Mouse (Mus musculus) layer of hippocampus, postnatal 14 days (tissue): ENCODE data around the gene Ggps1. TPM values are rescaled to one million over a fixed set of nuclear protein-coding genes. Genes with fewer than 3 reads are reported as not detected.
A peak's percentile ranks its signal among the peaks of the same experiment; 100 is the strongest.

Experiments used
- DNase-seq, 2 experiments: peaks; one replicate each; pipeline ENCODE4 v3.0.0; 2021 to 2022; ENCODE audit warnings: low spot score in 2 of 2, mixed read lengths in 1 of 2
- long read RNA-seq, 2 experiments: library from polyadenylated mRNA; stranded (forward); transcript quantifications; one replicate each; pipeline ENCODE4 v2.0.0; 2021
- total RNA-seq, 2 experiments: library from RNA; stranded (reverse); gene quantifications; 2 replicates each; pipeline ENCODE4 v1.2.3; 2021

Ggps1 gene
- 10 to 100 TPM; 48.1 to 53.5 TPM for total RNA-seq
- long read RNA-seq, experiment 1, full-length matches to known transcripts, result 24 of 43 reads
- long read RNA-seq, experiment 1, partial matches to known transcripts, result 4 of 43 reads
- long read RNA-seq, experiment 1, other reads (novel, unspliced or antisense), result 15 of 43 reads
- long read RNA-seq, experiment 2, full-length matches to known transcripts, result 22 of 41 reads
- long read RNA-seq, experiment 2, partial matches to known transcripts, result 4 of 41 reads
- long read RNA-seq, experiment 2, other reads (novel, unspliced or antisense), result 15 of 41 reads

DNA sequence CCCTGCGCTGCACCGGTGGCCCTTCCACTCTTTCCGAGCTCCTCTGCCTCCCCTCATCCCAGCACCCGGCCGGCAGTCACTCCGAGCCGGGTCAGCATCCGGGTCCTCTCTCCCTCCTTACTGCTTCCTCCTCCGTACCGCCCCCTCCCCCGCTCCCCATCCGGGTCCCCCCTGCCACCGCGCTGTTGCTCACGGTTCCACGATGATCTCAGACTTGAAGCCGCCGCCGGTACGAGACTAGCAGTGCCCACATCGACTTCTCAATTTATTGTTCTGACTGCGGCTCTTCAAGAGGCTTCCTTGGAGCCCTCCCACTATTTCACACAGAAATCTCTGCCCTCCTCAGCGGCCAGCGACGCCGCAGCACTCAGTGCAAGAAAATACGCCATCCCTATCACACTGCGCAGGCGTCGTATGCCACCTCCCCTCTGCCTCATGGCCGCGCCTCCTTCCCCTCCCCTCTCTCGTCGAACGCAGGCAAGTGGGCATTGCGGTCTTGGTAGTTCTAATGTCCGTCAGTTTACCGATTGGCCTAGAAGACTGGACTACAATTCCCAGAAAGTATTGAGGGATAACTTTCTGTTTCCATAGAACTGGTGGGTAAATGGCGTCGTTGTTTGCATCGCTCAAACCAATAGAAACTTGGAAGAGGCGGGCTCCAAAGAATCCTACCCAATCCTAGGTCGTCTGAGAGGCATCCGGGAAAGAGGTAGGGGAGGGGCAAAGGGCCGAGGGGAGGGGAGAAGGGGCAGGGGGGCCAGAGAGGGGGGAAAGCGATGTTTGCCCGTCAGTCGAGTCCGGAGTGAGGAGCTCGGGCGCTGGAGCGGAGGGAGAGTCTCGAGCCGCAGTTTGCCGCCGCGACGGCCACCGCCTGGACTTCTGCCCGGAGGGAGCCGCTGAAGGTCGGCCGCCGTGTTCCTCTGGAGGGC, at the start of gene Ggps1, which contains the start of gene Arid4b:
TSS of gene Ggps1 (minus strand) at position 476 of the 929 bp plus-strand sequence.
TSS of gene Arid4b (plus strand) at position 220 of the 929 bp plus-strand sequence.
- DNase-seq, result peak; percentile 95 to 98

DNA sequence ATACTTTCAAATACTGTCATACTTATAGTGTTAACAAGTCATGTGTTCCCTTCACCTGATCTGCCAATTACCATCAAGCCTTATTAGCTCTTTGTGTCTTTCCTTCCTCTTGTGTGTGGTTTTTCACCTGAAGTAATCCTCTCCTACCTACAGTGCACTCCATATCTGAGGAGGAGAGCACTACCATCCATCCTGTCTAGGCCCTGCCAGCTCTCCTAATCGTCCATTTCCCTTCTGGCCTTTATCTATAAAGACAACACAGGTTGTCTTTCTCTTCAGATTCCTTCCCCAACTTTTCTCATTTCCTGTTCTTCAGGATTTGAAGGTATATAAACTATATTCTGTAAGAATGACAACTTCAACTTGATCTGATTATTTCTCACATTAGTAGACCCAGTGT, 47.9 kb upstream of the Ggps1 start:
- DNase-seq, result no peak

DNA sequence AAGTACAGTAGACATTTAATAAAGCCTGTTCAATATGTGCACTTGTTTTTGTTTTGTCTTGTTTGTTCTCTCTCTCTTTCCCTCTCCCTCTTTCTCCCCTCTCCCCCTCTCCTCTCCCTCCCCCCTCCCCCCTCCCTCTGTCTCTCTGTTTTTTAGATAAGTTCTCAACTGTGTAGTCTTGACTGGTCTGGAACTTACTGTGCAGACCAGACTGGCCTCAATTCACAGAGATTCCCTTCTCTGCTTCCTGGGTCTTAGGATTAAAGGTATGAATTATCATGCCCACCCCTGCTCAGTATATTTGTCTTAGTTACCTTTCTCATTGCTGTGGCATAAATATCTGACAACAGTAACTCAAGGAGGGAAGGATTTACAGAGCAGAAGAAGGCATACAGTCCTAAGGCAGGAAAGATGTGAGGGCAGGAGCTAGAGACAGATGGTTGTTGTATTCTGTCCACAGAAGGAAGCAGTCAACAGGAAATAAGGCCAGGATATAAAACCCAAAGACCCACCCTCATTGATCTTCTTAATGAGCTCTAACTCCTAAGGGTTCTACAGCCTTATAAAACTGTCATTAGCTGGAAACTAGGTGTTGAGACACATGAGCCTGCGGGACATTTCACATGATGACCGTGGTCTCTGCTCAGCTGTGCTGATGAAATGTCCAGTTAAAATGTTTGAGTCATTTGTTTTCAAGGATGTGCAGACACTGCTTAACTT, 47.0 kb upstream of the Ggps1 start:
- DNase-seq, result no peak

DNA sequence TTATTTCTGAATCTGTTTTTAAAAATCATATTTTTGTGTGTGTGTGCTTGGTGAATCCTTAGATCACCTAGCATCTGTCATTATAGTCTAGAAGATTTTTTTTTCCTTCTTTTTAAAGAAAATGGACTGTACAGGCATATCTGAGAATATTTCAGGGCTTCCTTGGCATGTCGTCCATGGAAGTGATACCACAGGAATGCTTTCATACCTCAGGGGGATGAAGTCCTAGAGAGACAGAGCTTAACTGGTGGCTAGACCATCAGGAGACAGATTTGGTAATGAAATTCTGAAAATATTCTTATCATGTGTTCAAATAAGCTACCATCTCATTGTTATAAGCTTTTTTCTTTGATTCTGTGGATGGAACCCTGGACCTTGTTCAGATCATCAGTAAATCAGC, 39.7 kb upstream of the Ggps1 start:
- no peak for DNase-seq

DNA sequence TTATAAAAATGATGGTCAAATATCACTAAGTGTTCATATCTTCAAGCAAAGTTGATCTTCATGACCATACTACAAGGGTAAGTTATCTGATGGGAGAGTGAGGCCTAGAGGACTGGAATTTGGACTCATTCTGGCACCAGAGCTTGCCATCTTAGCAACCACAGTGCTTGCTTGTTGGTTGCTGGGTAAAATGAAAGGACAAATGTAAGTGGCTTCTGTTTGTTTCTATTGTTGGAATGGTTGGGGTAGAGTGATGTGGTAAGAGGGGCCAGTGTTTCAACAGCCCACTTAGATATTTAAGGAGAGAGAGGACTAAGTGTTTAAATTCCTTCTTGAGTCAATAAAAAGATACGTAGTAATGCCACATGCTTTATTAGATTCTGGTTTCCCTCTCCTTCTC, 25.4 kb upstream of the Ggps1 start:
- DNase-seq, result no peak

DNA sequence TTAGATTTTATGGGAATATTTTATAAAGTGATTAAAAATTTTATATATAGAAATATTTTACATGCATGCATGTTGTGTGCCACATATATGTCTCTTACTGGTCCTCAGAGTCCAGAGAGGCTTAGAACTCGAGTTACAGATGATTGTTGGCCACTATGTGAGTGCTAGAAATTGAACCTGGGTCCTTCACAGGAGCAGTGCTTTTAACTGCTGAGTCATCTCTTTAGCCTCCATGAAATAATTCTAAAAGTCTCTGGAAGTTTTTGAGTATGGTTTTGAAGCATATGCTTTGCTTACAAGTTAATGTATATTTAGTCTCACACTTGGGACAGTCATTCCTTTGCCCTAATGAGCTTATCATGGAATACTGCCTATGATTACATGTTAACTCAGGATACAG, 12.0 kb upstream of the Ggps1 start:
- no peak for DNase-seq

DNA sequence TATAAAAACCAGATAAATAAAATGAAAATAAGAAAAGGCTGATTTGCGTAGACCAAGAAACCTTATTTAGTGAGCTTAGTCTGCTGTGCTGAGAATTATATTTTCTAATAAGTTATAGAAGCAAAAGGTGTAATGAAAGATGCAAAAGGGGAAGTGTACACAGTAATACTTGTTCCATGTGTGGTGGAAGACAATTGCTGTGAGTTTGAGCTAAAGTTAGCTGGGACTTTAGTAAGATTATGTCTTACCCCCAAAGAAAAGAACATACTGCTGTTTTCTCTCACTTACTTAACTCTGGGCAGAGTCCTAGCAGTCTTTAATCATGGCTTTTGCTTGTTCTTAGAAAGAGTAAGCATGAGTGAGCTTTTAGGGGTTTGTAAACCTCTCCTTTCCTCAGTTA, 11.1 kb upstream of the Ggps1 start:
- DNase-seq, result no peak

DNA sequence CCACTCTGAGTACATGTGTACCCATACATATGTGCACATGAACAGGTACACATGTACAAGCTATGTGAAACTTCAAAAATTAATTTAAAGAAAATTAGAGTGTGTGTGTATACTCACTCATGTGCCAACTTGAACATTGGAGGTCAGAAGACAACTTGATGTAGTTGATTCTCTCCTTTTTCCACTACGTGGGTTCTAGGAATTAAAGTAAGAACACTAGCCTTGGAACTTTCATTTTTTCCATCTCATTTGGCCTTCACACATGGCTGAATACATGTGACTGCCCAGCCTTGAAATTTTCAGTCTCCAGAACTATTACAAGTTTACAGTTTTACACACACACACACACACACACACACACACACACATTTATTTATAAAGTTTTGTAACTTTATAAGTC, 6.0 kb upstream of the Ggps1 start:
- DNase-seq, result no peak

DNA sequence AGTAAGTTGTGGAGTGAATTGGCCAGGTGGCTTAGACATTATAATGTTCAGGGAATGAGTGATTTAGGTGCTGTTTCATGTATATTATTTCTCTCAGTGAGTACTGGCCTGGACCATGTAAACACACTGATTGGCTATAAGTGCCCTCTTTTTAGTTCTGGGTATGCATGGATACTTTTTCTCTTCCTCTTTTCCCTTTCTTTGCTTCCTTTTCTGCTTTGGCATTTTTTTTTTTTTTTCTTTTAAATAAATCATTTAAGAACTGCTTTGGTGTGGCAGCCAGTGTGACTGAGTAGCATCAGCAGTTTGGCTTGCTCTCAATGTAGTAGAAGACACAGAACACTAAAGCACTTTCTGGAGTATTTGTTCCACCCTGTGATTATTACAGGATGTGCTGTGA, 4.7 kb upstream of the Ggps1 start:
- no peak for DNase-seq

DNA sequence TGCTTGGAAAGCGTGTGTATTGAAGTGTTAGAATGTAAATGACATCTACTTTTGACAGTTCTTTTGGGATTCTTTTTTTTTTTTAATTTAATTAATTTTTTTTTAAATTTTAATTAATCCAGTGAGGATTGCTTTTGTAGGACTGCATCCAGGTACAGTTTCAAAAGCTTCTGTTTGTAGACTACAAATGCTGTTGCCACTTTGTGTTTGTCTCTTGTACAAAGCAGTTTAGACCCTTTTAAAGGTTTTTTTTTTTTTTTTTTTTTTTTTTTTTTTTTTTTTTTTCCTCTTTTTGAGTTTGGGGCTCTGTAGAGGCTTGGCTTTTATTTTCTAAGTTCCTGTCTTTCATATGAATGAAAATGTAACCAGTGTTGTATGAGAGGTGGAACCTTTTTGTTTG, 2.4 kb upstream of the Ggps1 start:
- no peak for DNase-seq

DNA sequence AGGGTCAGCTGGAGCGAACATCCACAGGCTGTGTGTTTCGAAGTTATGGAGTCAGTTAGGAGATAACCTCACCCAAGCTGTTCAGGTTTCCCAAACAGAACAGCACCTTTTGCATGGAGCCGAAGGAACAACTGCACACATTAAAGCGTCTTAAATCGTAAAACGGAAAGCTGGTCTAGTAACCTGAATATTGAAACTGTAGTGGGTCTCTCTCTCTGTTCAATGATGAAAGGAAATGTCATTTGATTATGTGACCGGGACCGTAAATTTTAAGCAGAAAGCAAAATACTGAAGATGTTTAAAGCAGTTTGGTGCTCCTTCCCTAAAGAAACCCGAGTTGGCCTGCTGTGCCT, 1.7 kb upstream of the Ggps1 start:
- DNase-seq, result no peak

DNA sequence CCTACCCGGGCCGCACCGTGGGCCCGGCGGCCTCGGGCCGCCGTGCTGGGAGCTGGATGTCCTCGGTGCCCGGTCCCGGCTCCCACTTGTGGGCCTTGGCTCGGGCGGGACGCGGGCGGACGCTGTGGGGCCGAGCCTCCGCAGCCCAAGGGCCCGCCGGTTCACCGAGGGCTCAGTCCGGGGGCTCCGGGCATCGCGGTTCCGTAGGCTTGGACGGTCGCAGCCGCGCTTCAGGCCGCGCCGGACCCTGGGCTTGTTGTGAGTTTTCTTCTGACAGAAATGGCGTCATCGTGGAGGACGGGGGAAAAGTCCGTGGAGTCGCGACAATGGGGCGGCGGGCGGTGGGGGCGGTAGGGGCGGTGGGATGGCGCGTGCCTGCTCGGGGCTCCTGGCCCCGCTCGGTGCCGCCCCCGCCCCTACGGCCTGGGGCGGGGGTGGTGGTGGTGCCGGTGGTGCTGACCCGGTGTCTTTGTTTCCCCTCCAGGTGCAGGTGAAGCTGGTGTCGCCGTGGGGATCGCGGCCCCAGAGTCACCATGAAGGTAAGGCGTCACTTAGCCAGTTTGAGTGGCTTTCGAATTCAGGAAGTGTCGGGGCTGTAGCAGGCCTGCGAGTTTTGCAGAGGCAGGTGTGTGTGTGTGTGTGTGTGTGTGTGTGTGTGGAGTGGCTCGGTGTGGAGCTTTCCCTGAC, 1.2 kb upstream of the Ggps1 start:
- peak; percentile 21 to 22 for DNase-seq

DNA sequence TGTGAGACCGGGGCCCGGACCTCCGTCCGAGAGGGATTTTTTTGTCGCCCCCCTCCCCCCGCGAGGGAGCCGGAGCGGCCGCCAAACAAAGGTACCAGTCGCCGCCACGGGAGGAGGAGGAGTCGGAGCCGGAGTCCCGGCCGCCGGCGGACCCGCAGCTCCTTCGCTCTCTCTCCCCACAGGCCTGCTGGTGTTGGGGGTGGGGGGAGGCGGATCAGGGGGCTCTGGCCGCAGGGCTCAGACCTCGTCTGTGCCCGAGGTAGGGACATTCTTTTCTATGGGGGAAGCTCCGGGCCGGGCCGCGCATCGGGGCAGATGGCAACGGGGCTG, 619 bp upstream of the Ggps1 start:
- DNase-seq, result no peak

DNA sequence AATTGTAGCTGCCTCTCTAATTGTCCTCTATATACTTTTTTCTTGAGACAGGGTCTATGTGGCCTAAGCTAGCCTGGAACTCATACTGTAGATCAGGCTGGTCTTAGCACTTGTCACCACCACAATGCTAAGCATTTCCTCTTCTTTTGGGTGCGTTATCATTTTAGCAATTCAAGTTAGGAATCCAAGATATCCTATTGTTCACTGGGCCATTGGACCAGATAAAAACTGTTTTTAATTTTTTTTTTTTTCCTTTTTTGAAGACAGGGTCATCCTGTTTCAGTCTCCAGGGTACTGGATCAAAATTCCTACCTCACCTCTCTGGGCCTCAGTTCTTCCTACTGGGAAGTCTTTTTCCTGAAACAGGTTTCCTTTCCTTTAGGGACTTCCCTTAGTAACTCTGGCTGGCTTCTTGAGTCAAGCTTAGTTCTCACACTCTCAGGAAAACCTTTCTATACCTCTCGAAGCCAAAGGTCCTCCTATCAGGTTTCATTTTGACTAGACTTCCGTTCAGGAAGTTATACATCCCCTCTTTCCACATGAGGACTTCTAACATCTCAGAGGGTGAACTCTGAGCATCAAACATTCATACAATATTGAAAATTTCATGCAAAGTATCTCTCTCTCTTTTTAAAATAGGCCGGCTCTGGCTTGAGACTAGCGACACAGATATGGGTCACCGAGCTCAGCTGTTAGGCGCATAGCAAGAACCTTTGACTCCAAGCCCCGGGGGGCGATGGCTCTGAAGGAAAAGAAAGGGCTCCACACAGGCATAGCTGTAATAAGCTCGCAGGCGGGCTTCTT, 877 bp downstream of the Ggps1 start:
- DNase-seq, result no peak

DNA sequence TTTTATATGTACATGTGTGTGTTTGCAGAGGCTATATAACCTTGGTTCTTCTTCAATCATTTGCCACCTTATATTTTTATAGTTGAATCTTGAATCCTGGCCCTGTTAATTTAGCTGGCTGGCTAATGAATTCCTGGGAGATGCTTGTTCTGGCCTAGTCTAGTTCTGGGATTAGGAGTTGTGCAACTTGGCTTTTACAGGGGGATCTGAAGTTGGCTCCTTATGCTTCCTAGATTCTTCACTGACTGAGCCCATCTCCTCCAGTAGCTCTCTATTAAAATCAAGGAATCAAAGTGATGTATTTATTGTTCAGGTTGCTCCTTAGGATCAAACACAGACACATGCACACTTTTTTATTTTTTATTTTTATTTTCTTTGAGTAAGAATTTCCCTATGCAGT, 3.7 kb downstream of the Ggps1 start:
- DNase-seq, result no peak

DNA sequence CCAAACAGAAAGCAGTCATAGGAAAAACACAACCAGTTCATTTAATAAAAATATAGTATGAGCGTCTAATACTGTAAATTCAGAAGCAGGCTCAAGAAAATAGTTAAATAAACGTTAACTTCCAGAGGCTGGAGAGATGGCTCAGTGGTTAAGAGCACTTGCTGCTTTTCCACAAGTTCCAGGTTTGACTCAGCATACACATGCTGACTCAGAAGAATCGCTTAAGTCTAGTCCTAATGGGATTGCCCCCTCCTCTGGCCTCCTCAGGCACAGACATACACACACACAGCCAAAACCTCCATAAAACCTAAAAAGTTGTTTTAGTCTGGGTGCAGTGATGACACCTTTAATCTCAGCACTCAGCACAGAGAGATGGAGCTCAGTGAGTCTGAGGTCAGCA, 6.5 kb downstream of the Ggps1 start:
- no peak for DNase-seq

DNA sequence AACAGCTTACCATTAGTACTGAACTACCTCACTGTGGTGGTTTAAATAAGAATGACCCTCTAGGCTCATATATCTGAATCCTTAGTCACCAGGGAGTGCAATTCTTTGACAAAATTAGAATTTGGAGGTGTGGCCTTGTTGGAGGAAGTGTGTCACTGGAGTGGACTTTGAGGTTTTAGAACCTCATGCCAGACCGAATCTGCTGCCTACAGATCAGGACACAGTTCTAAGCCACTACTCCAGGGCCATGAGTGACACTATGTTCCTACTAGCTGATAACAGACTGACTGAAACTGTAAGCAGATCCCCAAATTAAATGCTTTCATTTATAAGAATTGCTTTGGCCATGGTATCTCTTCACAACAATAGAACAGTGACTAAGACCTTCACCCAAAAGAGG, 13.4 kb downstream of the Ggps1 start:
- no peak for DNase-seq

DNA sequence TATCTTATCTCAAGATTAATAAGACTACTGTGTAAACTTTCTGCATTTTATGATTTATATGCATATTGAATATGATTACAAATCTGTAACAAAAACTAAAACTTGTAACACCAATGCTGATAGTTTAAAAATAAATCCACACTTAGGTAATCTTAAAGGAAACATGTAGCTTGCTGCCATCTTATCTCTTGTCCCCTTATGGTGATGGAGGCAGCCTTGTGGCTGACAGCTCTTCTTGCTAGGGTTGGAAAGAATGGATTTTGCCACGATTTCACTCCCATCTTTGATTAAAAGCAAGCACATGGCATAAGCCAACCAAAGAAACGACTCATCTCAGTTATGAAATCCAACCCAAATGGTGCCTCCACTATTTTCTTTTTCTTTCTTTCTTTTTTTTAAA, 18.8 kb downstream of the Ggps1 start:
- no peak for DNase-seq

DNA sequence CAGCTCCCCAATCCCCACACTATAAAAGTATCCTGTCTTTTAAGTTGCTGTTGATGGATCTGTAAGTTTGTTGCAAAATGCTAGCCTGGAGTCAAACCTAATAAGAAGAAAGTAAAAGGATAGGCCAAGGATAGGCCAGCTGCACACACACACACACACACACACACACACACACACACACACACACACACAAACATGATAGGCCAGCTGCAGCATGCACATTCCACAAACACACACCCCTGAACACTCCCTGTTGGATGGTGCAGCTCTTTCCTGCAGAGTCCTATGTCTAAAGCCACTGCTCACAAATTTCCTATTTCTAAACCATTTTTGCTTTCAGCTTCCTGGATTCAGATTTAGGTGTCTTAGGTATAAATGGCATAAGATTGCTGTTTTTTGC, 19.4 kb downstream of the Ggps1 start:
- DNase-seq, result no peak

DNA sequence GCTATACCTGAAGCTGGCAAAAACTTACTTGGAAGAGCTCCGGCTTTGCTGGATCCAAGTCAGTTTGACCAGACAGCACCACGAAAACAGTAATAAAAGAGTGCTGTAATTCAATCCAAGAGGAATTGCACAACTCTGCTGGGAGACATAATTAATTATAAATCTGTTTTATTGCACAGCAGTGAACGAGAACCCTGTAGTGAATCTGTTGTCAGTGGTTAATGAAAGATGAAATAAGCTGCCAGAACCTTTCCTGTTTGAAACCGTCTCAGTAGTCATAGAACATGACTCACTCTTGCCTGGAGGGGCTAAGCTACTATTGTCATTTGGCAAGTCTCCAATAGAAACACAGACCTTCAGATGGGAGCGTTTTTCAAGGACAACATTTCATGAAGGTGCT, 23.1 kb downstream of the Ggps1 start:
- no peak for DNase-seq
